Mouse (Mus musculus) megakaryocyte progenitor cell, adult 5-6 weeks (primary cell): Measurements from ENCODE around the gene Coro6. TPM values are rescaled to one million over a fixed set of nuclear protein-coding genes. Genes with fewer than 3 reads are reported as not detected.

ENCODE experiments used
- ATAC-seq: replicated peaks from 2 replicates; pipeline ENCODE4 v1.8.0; 2016; ENCODE audit warnings: mild to moderate bottlenecking, moderate TSS enrichment, inconsistent platforms; ENCODE audit not compliant: poor library complexity
- total RNA-seq, 2 experiments: library from RNA; stranded (forward) in 1 of 2; stranded (reverse) in 1 of 2; fragments of 157-497, 149-512 nt in 1 of 2; fragments of 200-1000 nt in 1 of 2; gene quantifications; 2 replicates each; pipeline versions ENCODE4 v1.2.3 to v1.2.4; 2015 to 2017

Coro6 gene
- total RNA-seq, 2 experiments from 2014 or later, result not detected

- peak; percentile 63 for ATAC-seq
Measured at GRCm38 (mm10) chr11:77492911-77493332, 30.7 kb downstream of the Coro6 start.

- no peak for ATAC-seq
Measured at GRCm38 (mm10) chr11:77493512-77494343, 31.5 kb downstream of the Coro6 start, which contains the start of gene Git1. Git1 (plus strand) TSS chr11:77493562.

GRCm38 (mm10) chr11:77494344-77494676, 32.1 kb downstream of the Coro6 start:
- ATAC-seq, result no peak

- no peak for ATAC-seq
Measured at GRCm38 (mm10) chr11:77494782-77495181, 32.6 kb downstream of the Coro6 start.

- ATAC-seq, result no peak
Measured at GRCm38 (mm10) chr11:77495507-77495906, 33.3 kb downstream of the Coro6 start.

GRCm38 (mm10) chr11:77497341-77497756, 35.1 kb downstream of the Coro6 start:
- ATAC-seq, result peak; percentile 27; the same call in 1 of the 2 replicates

GRCm38 (mm10) chr11:77497851-77498250, 35.6 kb downstream of the Coro6 start:
- ATAC-seq, result no peak

- no peak for ATAC-seq
Measured at GRCm38 (mm10) chr11:77498261-77499139, 36.3 kb downstream of the Coro6 start.

GRCm38 (mm10) chr11:77499354-77499753, 37.1 kb downstream of the Coro6 start:
- no peak for ATAC-seq

- ATAC-seq, result no peak
Measured at GRCm38 (mm10) chr11:77500361-77501325, 38.4 kb downstream of the Coro6 start.

- ATAC-seq, result peak; percentile 83
Measured at GRCm38 (mm10) chr11:77501392-77501791, 39.2 kb downstream of the Coro6 start.

- no peak for ATAC-seq
Measured at GRCm38 (mm10) chr11:77501971-77502370, 39.8 kb downstream of the Coro6 start.

GRCm38 (mm10) chr11:77502481-77502880, 40.3 kb downstream of the Coro6 start:
- ATAC-seq, result no peak

- ATAC-seq, result no peak
Measured at GRCm38 (mm10) chr11:77503511-77503910, 41.3 kb downstream of the Coro6 start.

- ATAC-seq, result no peak
Measured at GRCm38 (mm10) chr11:77504377-77504776, 42.2 kb downstream of the Coro6 start.

GRCm38 (mm10) chr11:77505291-77505980, 43.2 kb downstream of the Coro6 start:
- no peak for ATAC-seq

GRCm38 (mm10) chr11:77506273-77506672, 44.1 kb downstream of the Coro6 start:
- ATAC-seq, result no peak

- no peak for ATAC-seq
Measured at GRCm38 (mm10) chr11:77506941-77507340, 44.7 kb downstream of the Coro6 start.

- ATAC-seq, result no peak
Measured at GRCm38 (mm10) chr11:77507426-77507825, 45.2 kb downstream of the Coro6 start.
